Mouse (Mus musculus) embryonic fibroblast, embryonic 13.5 days (primary cell): ENCODE results near the gene Foxd2.

Experiments used
- CTCF ChIP-seq: IDR thresholded peaks from 2 replicates; pipeline ENCODE4 v1.5.1; 2011; ENCODE audit warnings: mild to moderate bottlenecking, control low read depth, low read length, moderate library complexity, borderline replicate concordance; ENCODE audit not compliant: insufficient read depth
- POLR2A ChIP-seq: IDR thresholded peaks from 2 replicates; pipeline ENCODE4 v1.6.1; 2011; ENCODE audit warnings: low read depth, mild to moderate bottlenecking, control low read depth, low read length, moderate library complexity

- TF ChIP-seq CTCF (no peak), POLR2A (no peak)
These were observed 16.6 kb upstream of the Foxd2 start for GRCm38 (mm10) chr4:114924971-114925916.
